Mouse (Mus musculus): ENCODE data around the gene Gm20388. TPM values are rescaled to one million over a fixed set of nuclear protein-coding genes. Genes with fewer than 3 reads are reported as not detected.
"Not testable (repeated sequence)": the region's sequence is repeated elsewhere in the genome, so short reads cannot be mapped to it uniquely, and the experiment has no call there.

Gene Gm20388
- total RNA-seq, 2 experiments from 2014 or later, result 10.7 TPM; not detected in 1

GRCm38 (mm10) chr8:123036956-123037355, 3126.3 kb downstream of the Gm20388 start:
- DNase-seq (ENCODE audit: low spot score in 2 of 2), result no peak

DNA sequence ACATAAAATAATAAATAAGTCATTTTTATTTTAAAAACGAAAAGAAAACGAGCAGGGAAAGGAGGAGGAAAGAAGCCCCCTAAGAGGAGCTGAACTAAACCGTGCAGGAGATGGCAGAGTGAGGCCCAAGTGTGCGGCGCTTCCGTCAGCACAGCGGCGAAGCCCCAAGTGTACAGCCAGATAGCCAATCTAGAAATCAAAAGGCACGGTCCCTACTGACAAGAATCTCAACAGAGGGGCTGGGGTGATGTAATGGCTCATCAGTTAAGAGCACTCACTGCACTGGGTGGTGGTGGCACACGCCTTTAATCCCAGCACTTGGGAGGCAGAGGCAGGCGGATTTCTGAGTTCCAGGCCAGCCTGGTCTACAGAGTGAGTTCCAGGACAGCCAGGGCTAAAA, 3126.8 kb downstream of the Gm20388 start:
- DNase-seq (ENCODE audit: low spot score in 2 of 2), result no peak

DNA sequence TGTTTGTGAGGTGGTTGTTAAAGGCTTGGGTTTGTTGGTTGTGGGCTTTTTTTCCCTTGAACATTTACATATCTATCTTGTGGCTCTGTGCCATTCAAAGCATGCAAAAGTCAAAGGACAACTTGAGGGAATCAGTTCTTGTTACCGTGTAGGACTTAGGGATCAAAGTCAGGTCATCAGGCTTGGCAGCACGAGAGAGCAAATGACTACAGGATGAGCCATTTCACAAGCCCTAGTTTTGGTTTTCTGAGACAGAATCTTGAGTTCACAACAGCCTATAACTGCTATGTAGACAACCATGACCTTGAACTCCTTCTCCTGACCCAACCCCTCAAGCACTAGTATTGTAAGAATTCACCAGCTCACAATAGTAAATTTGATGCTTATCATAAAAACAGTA, 3127.7 kb downstream of the Gm20388 start:
- no peak for DNase-seq (ENCODE audit: low spot score in 2 of 2)

DNA sequence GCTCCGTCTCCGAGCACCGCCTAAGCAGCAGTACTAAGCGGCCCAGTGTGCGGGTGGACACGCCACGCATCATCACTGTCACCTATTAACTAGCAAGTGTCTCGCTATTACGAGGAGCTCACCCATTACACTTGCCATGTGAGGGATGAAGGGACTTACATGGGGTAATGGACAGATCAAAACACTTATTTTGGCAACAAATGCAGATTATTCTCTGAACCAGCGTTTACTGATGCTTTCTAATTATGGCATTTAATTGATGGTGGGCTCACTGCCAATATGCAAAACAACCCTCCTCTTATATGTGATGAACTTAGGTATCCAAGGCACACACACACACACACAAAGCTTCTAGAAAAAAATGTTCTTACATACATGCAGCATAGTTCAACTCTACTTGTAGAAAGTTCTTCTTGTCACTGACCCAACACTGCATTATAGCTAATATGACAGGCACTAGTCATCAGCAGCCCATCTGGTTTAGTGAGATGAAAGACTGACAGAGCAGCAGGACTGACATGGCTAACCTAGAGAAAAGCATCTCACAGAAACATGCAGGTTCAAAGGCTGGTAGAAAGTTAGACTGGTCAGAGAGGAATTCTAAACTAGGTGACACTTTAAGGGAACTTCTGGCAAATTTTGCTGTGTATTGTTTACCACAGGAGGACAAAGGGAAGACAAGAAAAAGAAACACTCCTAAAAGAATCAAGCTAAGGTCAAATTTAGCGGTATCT, 3128.9 kb downstream of the Gm20388 start:
- DNase-seq (ENCODE audit: low spot score in 2 of 2), result peak in 1 of 2 experiments; percentile 31

DNA sequence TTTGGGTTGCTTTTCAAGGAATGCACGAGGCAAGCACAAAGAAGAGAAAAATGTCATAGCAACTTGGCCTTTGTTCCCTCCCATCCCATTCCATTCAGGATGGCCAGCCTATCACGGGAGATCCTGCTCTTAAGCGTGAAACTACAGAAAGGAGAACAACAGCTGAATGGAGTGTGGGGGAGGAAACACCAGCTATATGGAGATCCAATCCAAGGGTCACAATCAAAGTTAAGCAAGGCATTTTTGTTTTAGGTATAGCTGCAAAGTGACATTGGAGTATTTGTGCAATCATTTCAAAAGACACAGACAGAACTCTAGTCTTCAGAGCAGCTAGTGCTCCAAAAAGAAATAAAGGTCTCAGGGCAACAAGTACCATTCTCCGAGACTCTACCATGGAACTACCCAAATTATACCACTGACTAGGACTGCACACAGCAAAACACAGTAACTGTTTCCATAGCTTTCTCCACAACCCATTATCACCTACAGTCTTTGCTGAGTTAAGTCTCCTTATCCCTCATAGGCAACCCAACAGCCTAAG, 3129.5 kb downstream of the Gm20388 start:
- no peak for DNase-seq (ENCODE audit: low spot score in 2 of 2)

- peak; percentile 51 to 67 for DNase-seq (ENCODE audit: low spot score in 2 of 2)
Measured at GRCm38 (mm10) chr8:123041008-123041773, 3130.6 kb downstream of the Gm20388 start.

DNA sequence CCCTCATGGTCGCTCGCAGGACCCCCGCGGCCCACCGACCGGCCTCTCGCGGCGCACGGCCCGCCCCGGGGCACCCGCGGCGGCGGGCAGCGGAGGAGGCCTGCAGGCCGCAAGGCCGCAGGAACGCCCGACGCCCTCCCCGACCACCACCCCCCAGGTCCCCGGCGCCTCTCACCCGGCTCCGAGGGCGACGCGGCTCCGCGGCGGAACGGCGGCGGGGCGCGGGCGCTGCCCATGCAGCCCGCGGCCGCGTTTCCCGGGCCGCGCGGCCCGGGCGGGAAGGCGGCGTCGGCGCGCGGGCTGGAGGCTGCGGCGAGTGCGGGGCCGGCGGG, 3131.1 kb downstream of the Gm20388 start:
- no peak for DNase-seq (ENCODE audit: low spot score in 2 of 2)

DNA sequence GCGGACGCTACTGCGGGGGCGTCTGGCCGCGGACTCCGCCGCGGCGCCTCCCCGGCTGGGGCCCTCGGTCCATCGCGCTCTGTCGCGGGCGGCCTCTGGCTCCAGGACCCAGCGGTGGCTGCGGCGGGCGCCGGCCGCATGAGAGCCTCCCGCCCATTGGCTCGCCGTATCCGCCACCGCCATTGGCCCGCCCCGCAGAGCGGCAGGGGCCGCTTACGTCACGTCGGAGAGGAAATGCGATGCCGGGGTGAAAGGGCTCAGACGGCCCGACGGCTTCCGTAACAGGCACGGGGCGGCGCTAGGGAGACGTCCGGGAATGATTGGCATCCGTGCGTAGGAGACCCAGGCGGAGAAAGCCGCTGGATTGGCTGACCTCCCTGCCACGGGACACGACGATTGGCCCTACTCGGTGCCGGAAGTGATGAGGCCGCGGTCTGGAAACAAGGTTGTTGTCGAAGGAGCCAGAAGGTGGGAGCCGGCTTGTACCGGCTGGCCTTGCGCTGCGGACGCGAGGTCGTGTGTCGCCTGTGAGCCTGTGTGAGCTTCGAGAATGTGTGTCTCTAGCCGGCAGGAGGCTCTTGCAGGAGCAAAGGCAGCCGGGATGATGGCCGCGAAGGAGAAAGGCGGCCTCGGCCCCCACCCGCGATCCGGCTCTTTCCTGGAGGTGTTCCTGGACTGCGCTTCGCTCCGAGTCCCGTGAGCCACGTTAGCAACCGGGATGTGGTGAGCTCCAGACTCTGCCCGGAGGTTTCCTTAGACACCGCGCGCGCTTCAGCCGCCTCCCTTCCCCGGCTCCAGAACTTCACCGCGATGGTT, 3131.7 kb downstream of the Gm20388 start, which contains the start of gene Ankrd11:
TSS of gene Ankrd11 (minus strand) at position 120 of the 816 bp plus-strand sequence.
- DNase-seq (ENCODE audit: low spot score in 2 of 2), result peak; percentile 100

DNA sequence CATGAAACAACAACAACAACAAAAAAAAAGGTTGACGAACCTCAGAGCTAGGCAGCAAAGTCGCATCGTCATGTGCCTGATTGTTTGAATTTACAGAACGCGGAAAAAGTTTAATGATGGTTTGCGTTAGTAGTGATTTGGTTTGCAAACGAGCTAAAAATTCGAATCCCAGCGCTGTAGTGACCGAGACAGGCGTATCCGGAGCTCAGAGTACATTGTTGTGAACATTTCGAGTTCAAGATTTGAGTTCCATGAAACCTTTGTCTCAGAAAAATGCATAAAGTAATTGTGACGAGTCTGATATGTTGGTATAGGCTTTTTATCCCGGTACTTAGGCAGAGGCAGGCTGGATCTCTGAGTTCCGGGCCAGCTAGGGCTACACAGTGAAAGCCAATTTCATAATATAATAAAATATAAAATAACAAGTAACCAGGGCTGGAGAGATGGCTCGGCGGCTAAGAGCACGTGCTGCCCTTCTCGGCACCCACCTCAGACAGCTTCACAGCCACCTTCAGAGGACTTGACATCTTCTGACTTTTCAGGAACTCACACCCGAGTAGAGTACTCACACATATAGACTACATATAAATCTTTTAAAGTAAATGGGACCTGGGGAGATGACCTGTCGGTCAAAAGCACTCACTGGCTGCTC, 3132.5 kb downstream of the Gm20388 start:
- no peak for DNase-seq (ENCODE audit: low spot score in 2 of 2)

- no peak for DNase-seq (ENCODE audit: low spot score in 2 of 2)
Measured at GRCm38 (mm10) chr8:123043941-123044340, 3133.3 kb downstream of the Gm20388 start.

DNA sequence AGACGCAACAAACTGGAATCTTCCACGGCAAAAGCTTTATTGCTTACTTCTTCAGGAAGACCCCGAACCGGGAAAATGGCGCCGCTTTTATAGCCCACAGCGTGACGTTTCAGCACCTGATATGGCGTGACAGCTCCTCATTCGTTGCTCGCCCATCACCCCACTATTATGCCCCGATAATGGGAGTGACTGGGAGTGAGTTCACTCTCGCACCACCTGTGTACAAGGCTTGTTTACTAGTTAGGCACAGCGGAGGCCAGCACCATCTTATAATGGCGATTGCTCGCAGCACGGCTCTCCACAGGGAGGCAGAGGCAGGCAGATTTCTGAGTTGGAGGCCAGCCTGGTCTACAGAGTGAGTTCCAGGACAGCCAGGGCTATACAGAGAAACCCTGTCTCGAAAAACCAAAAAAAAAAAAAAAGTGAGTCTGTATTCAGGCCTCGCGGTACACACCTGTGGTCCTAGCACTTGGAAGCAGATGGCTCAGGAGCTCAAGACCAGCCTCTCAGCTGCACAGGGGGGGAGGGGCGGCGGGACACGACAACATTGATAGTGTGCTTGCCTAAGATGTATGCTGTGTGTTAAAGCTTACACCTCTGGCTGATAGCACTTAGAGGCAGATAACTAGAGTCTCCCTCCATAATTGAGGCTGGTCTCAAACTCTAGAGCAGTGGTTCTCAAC, 3134.2 kb downstream of the Gm20388 start:
- not testable (repeated sequence) for DNase-seq (ENCODE audit: low spot score in 2 of 2)

- no peak for DNase-seq (ENCODE audit: low spot score in 2 of 2)
Measured at GRCm38 (mm10) chr8:123046706-123047105, 3136.1 kb downstream of the Gm20388 start.

DNA sequence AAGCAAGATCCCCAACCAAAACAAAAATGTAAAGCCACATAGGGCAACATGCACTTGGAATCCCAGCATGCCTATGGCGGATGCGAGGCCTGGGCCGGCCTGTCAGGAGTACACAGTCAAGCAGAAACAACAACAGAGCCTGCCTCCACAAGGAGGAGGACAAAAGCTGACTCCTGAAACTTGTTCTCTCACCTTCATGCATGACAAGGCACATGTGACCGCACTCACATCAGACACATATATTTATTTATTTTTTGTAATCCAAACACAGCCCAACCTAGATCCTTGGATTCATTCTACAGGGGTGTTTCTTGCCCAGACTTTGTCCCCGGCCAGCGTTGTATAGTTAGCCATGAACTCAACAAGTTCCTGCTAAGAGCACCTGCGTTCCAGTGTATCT, 3137.2 kb downstream of the Gm20388 start:
- no peak for DNase-seq (ENCODE audit: low spot score in 2 of 2)

DNA sequence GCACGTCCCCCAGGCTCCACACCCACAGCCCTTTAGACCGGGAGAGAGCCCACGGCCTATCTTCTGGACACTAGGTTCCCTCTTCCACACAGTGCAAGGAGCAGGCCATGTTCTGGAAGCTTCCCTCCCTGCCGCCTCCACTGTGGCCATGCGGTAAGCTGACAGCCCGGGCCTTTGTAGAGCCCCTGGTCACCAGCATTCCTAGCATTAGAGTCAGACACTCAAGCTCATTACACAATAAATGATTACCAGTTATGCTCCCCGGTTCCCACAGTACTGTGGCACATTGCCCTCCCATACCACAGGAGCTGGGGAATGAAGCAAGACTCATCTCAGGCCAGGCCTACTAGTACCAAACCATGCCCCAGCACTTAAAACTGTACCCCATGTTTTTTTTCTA, 3137.8 kb downstream of the Gm20388 start:
- no peak for DNase-seq (ENCODE audit: low spot score in 2 of 2)

GRCm38 (mm10) chr8:123051458-123051857, 3140.8 kb downstream of the Gm20388 start:
- no peak for DNase-seq (ENCODE audit: low spot score in 2 of 2)

DNA sequence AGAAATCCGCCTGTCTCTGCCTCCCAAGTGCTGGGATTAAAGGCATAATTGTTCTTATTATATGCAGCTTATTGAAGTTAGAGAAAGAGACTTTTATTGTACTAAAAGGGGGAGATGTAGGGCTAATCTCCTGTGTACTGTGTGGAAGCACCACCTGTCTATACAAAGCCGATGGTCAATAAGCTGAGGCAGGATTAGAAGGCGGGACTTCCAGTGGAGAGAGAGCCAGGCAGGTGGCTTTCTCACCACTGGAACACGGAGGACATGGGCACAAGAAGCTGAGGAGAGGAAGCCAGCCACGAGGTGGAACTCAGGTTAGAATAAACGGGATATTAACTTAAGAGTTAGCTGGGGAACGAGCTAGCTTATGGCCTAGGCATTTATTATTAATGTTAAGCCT, 3152.1 kb downstream of the Gm20388 start, which contains the start of gene Spg7:
TSS of gene Spg7 (plus strand) at position 222 of the 400 bp plus-strand sequence.
- DNase-seq (ENCODE audit: low spot score in 2 of 2), result no peak

DNA sequence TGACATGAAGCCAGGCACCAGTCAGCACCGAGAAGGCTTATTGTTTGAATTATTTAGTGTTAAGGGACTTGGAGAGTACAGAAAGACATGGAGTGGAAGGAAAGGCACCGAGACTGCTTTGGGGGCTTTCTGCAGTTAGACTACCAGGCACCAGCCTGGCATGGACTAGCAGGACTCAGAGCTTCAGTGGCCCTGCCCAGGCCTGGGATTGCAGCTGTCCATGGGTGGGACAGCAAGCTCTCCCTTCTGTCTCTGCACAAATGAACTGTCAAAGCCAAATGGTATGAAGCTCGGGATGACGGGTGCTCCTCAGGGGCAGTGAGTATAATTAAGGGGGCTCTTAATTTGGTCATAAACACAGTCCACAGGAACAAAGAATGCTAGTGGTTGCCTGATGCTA, 3153.4 kb downstream of the Gm20388 start:
- no peak for DNase-seq (ENCODE audit: low spot score in 2 of 2)

DNA sequence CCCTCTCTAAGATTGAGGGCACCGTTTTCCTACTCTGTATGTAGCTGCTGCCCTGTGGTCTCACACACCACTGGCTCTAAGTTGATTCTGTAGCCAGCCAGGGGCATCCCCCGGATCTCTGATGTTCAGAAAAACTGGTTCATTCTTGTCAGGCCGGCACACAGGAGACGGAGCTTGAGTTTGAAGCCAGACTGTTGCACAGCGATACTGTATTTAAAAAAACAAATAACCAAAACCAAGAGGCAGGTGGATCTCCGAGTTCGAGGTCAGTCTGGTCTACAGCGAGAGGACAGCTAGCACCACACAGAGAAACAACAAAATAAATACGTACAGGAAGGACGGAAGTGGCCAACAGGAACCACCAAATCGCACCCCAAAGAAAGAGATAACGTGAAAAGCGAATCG, 3154.2 kb downstream of the Gm20388 start:
- DNase-seq (ENCODE audit: low spot score in 2 of 2), result no peak

DNA sequence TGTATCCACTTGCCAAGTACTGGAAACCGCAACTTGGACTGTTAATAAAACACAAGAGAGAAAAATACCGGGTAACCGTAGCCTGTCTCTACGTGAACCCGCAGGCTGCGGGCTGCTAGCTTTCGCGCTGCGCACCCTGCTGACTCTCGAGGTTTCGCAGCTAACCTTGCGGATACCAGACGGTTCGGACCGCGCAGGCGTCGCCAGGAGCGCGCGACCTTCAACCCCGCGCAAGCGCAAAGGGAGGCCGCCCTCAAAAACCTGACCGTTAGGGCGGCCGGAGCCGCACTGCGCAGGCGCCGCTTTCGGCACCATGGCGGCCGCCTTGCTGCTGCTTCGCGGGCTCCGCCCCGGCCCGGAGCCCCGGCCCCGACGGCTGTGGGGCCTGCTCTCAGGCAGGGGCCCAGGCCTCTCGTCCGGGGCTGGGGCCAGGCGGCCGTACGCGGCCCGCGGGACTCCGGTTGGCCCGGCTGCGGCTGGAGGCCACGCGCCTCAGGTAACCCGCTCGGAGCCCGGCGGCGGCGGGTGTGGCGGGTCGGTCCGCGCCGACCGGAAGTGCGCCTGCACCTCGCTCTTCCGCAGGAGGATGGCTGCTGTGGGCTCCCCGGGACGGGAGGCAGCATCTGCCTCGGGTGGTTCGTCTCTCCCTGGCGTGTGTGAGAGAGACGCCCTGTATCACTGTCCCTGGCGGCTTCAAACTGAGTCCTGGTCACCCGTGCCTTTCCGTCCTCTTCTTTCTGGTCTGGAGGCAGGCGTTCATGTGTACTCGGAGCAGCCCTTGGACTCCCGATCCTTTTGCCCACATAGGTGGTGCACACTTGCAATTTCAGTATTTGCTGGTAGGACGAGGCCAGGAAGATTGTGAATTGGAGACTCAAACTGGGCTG, 3154.8 kb downstream of the Gm20388 start:
- peak; percentile 95 to 97 for DNase-seq (ENCODE audit: low spot score in 2 of 2)

All from layer of hippocampus, adult 18-20 months (tissue).